Mouse (Mus musculus) kidney, adult 11 months (tissue): ENCODE data around the gene Casz1.

Source experiments
- DNase-seq: peaks from one replicate; pipeline ENCODE4 v3.0.0; 2022

The Casz1 gene

GRCm38 (mm10) chr4:148803636-148804035 is 593 bp upstream of the Casz1 start:
- DNase-seq = no peak

GRCm38 (mm10) chr4:148804780-148805160 is 541 bp downstream of the Casz1 start:
- no peak for DNase-seq

GRCm38 (mm10) chr4:148805161-148805810 is 1.1 kb downstream of the Casz1 start:
- DNase-seq = peak; percentile 29

GRCm38 (mm10) chr4:148805811-148806747 is 1.9 kb downstream of the Casz1 start:
- DNase-seq = no peak

GRCm38 (mm10) chr4:148806836-148807235 is 2.6 kb downstream of the Casz1 start:
- DNase-seq = peak; percentile 21

- no peak for DNase-seq
These were observed 3.2 kb downstream of the Casz1 start for GRCm38 (mm10) chr4:148807397-148807796.

GRCm38 (mm10) chr4:148808839-148809238 is 4.6 kb downstream of the Casz1 start:
- no peak for DNase-seq

- no peak for DNase-seq
These were observed 6.5 kb downstream of the Casz1 start for GRCm38 (mm10) chr4:148810706-148811105.

- DNase-seq = peak; percentile 28
These were observed 7.7 kb downstream of the Casz1 start for GRCm38 (mm10) chr4:148811940-148812339.

- no peak for DNase-seq
These were observed 9.0 kb downstream of the Casz1 start for GRCm38 (mm10) chr4:148813247-148813646.

GRCm38 (mm10) chr4:148816556-148816955 is 12.3 kb downstream of the Casz1 start:
- peak; percentile 22 for DNase-seq

- no peak for DNase-seq
These were observed 13.9 kb downstream of the Casz1 start for GRCm38 (mm10) chr4:148818161-148818560.

- no peak for DNase-seq
These were observed 15.9 kb downstream of the Casz1 start for GRCm38 (mm10) chr4:148820171-148820570.

- no peak for DNase-seq
These were observed 19.1 kb downstream of the Casz1 start for GRCm38 (mm10) chr4:148823281-148823680.

GRCm38 (mm10) chr4:148830350-148830749 is 26.1 kb downstream of the Casz1 start:
- DNase-seq = peak; percentile 45

GRCm38 (mm10) chr4:148833245-148833990 is 29.2 kb downstream of the Casz1 start:
- DNase-seq = peak; percentile 49

GRCm38 (mm10) chr4:148836391-148836790 is 32.2 kb downstream of the Casz1 start:
- no peak for DNase-seq

- no peak for DNase-seq
These were observed 32.8 kb downstream of the Casz1 start for GRCm38 (mm10) chr4:148837046-148837445.

GRCm38 (mm10) chr4:148837644-148838043 is 33.4 kb downstream of the Casz1 start:
- DNase-seq = no peak

GRCm38 (mm10) chr4:148842302-148842701 is 38.1 kb downstream of the Casz1 start:
- no peak for DNase-seq

- no peak for DNase-seq
These were observed 40.7 kb downstream of the Casz1 start for GRCm38 (mm10) chr4:148844921-148845320.

GRCm38 (mm10) chr4:148846203-148846602 is 42.0 kb downstream of the Casz1 start:
- DNase-seq = peak; percentile 84

GRCm38 (mm10) chr4:148846724-148847123 is 42.5 kb downstream of the Casz1 start:
- no peak for DNase-seq
